Mouse (Mus musculus) stomach, embryonic 16.5 days (tissue): ENCODE measurements around the gene Ptrhd1. TPM values are rescaled to one million over a fixed set of nuclear protein-coding genes. Genes with fewer than 3 reads are reported as not detected.

Experiments used
- ATAC-seq: fragments of 200-750 bp; cut with Nextera tagmentation; 2 replicates; pipeline ENCODE4 v1.8.0; 2017; ENCODE audit warnings: moderate number of reproducible peaks, moderate TSS enrichment; ENCODE audit not compliant: insufficient read depth, low FRiP score
- H3K27ac ChIP-seq: fragments of 300-500 bp; sonication (generic); 2 replicates; pipeline ENCODE4 v1.5.1; 2014; ENCODE audit warnings: low read length
- H3K27me3 ChIP-seq: fragments of 300-500 bp; sonication (generic); 2 replicates; pipeline ENCODE4 v1.6.1; 2014; ENCODE audit warnings: low read length, control low read depth, mixed read lengths; ENCODE audit not compliant: control insufficient read depth, insufficient read depth
- H3K36me3 ChIP-seq: fragments of 300-500 bp; sonication (generic); 2 replicates; pipeline ENCODE4 v1.6.1; 2014; ENCODE audit warnings: low read length; ENCODE audit not compliant: control insufficient read depth, insufficient read depth
- H3K4me1 ChIP-seq: fragments of 300-500 bp; sonication (generic); 2 replicates; pipeline ENCODE4 v1.6.1; 2014; ENCODE audit warnings: low read length, control low read depth, mixed read lengths; ENCODE audit not compliant: control insufficient read depth, insufficient read depth
- H3K4me2 ChIP-seq: fragments of 300-500 bp; sonication (generic); 2 replicates; pipeline ENCODE4 v1.6.1; 2014; ENCODE audit warnings: low read depth, low read length, mixed read lengths
- H3K4me3 ChIP-seq: fragments of 300-500 bp; sonication (generic); replicated peaks from 2 replicates; pipeline ENCODE4 v1.5.1; 2014; ENCODE audit warnings: mild to moderate bottlenecking, low read length
- H3K9ac ChIP-seq: fragments of 300-500 bp; sonication (generic); 2 replicates; pipeline ENCODE4 v1.6.1; 2014; ENCODE audit warnings: low read length
- H3K9me3 ChIP-seq: fragments of 300-500 bp; sonication (generic); replicated peaks from 2 replicates; pipeline ENCODE4 v1.6.1; 2016; ENCODE audit warnings: low read length, control low read depth; ENCODE audit not compliant: control insufficient read depth
- WGBS: fragments of 180-500 bp; shearing (Covaris S2); extraction: QIAGEN DNeasy Blood & Tissue Kit; methylation state at CpG from one replicate; pipeline ENCODE4 v1.1.7; 2014; 5-methylcytosine and 5-hydroxymethylcytosine counted together
- polyA plus RNA-seq: library from polyadenylated mRNA; unstranded; fragments of >200 nt; fragmentation: Nextera tagmentation; extraction: Ambion mirVana; gene quantifications from 2 replicates; pipeline ENCODE4 v1.2.1, GENCODE M21; 2015

Gene Ptrhd1
- polyA plus RNA-seq, 1 experiment from 2014 or later = 5.0 TPM

- H3K27me3 ChIP-seq = no peaks in the 10 kb centered on the region
- 91% methylated on average over 11 of the region's 11 CpGs for WGBS
- no peaks in the 10 kb centered on the region for H3K9me3 ChIP-seq
- H3K4me2 ChIP-seq = no peak overlapping the region
- H3K4me3 ChIP-seq = no peak overlapping the region
- H3K27ac ChIP-seq = no peak overlapping the region
- no peaks in the 10 kb centered on the region for H3K4me1 ChIP-seq
- peaks cover 2% of the 10 kb centered on the region; the same call in 1 of the 2 replicates for H3K36me3 ChIP-seq
- no peak overlapping the region for H3K9ac ChIP-seq
- ATAC-seq = no peak
Measured at GRCm38 (mm10) chr12:4199271-4199670, 34.6 kb upstream of the Ptrhd1 start.

- 84% methylated on average over 13 of the region's 13 CpGs for WGBS
- no peaks in the 10 kb centered on the region for H3K27me3 ChIP-seq
- no peak for ATAC-seq
- H3K27ac ChIP-seq = no peak overlapping the region
- H3K4me2 ChIP-seq = no peak overlapping the region
- no peak overlapping the region for H3K4me3 ChIP-seq
- H3K4me1 ChIP-seq = no peaks in the 10 kb centered on the region
- peaks cover 2% of the 10 kb centered on the region; the same call in 1 of the 2 replicates for H3K36me3 ChIP-seq
- H3K9me3 ChIP-seq = no peaks in the 10 kb centered on the region
- no peak overlapping the region for H3K9ac ChIP-seq
Measured at GRCm38 (mm10) chr12:4201454-4202200, 32.2 kb upstream of the Ptrhd1 start.

GRCm38 (mm10) chr12:4202206-4202605 lies 31.6 kb upstream of the Ptrhd1 start:
- Histone ChIP-seq H3K36me3 (peaks cover 2% of the 10 kb centered on the region; the same call in 1 of the 2 replicates), H3K9ac (no peak overlapping the region), H3K27ac (no peak overlapping the region), H3K27me3 (no peaks in the 10 kb centered on the region), H3K9me3 (no peaks in the 10 kb centered on the region), H3K4me2 (no peak overlapping the region), H3K4me1 (no peaks in the 10 kb centered on the region), H3K4me3 (no peak overlapping the region)
- ATAC-seq = no peak
- 87% methylated on average over 4 of the region's 4 CpGs for WGBS

- 92% methylated on average over 11 of the region's 11 CpGs for WGBS
- peaks cover 5% of the 10 kb centered on the region for H3K36me3 ChIP-seq
- H3K4me2 ChIP-seq = no peak overlapping the region
- ATAC-seq = no peak
- H3K27ac ChIP-seq = no peak overlapping the region
- no peak overlapping the region for H3K9ac ChIP-seq
- H3K4me1 ChIP-seq = no peaks in the 10 kb centered on the region
- H3K4me3 ChIP-seq = no peak overlapping the region
- no peaks in the 10 kb centered on the region for H3K27me3 ChIP-seq
- H3K9me3 ChIP-seq = no peaks in the 10 kb centered on the region
Measured at GRCm38 (mm10) chr12:4206106-4206505, 27.7 kb upstream of the Ptrhd1 start.

- WGBS = 75% methylated on average over 15 of the region's 15 CpGs
- H3K4me2 ChIP-seq = no peak overlapping the region
- no peak for ATAC-seq
- peaks cover 8% of the 10 kb centered on the region for H3K36me3 ChIP-seq
- H3K27ac ChIP-seq = no peak overlapping the region
- H3K9me3 ChIP-seq = no peaks in the 10 kb centered on the region
- H3K4me3 ChIP-seq = no peak overlapping the region
- no peaks in the 10 kb centered on the region for H3K4me1 ChIP-seq
- no peak overlapping the region for H3K9ac ChIP-seq
- H3K27me3 ChIP-seq = no peaks in the 10 kb centered on the region
Measured at GRCm38 (mm10) chr12:4208405-4209133, 25.3 kb upstream of the Ptrhd1 start.

GRCm38 (mm10) chr12:4209196-4209595 lies 24.6 kb upstream of the Ptrhd1 start:
- no peak for ATAC-seq
- H3K4me3 ChIP-seq = no peak overlapping the region
- H3K27ac ChIP-seq = no peak overlapping the region
- no peaks in the 10 kb centered on the region for H3K27me3 ChIP-seq
- peaks cover 8% of the 10 kb centered on the region; the same call in 1 of the 2 replicates for H3K36me3 ChIP-seq
- no peak overlapping the region for H3K9ac ChIP-seq
- no peaks in the 10 kb centered on the region for H3K4me1 ChIP-seq
- H3K4me2 ChIP-seq = no peak overlapping the region
- H3K9me3 ChIP-seq = no peaks in the 10 kb centered on the region
- WGBS = 96% methylated on average over 9 of the region's 9 CpGs

GRCm38 (mm10) chr12:4211174-4211573 lies 22.7 kb upstream of the Ptrhd1 start:
- H3K36me3 ChIP-seq = peaks cover 23% of the 10 kb centered on the region; the same call in 1 of the 2 replicates
- H3K27me3 ChIP-seq = no peaks in the 10 kb centered on the region
- H3K27ac ChIP-seq = no peak overlapping the region
- no peak overlapping the region for H3K4me2 ChIP-seq
- WGBS = 84% methylated on average over 9 of the region's 9 CpGs
- no peak for ATAC-seq
- no peak overlapping the region for H3K4me3 ChIP-seq
- H3K9ac ChIP-seq = no peak overlapping the region
- no peaks in the 10 kb centered on the region for H3K4me1 ChIP-seq
- H3K9me3 ChIP-seq = no peaks in the 10 kb centered on the region

- ATAC-seq = no peak; the same call in 1 of the 2 replicates
- H3K4me1 ChIP-seq = no peaks in the 10 kb centered on the region
- H3K9me3 ChIP-seq = no peaks in the 10 kb centered on the region
- no peak overlapping the region for H3K9ac ChIP-seq
- H3K4me2 ChIP-seq = no peak overlapping the region
- no peak overlapping the region for H3K27ac ChIP-seq
- 74% methylated on average over 8 of the region's 8 CpGs for WGBS
- H3K27me3 ChIP-seq = no peaks in the 10 kb centered on the region
- peaks cover 23% of the 10 kb centered on the region; the same call in 1 of the 2 replicates for H3K36me3 ChIP-seq
- no peak overlapping the region for H3K4me3 ChIP-seq
Measured at GRCm38 (mm10) chr12:4212908-4213307, 20.9 kb upstream of the Ptrhd1 start.

- Histone ChIP-seq H3K4me2 (no peak overlapping the region), H3K27ac (no peak overlapping the region), H3K4me1 (peaks cover 9% of the 10 kb centered on the region), H3K4me3 (no peak overlapping the region), H3K27me3 (no peaks in the 10 kb centered on the region), H3K36me3 (0 out of 2 replicates have a peak, but pooled peaks cover 5% of the 10 kb centered on the region), H3K9me3 (no peaks in the 10 kb centered on the region), H3K9ac (no peak overlapping the region)
- no peak for ATAC-seq
- WGBS = 93% methylated on average over 7 of the region's 7 CpGs
Measured at GRCm38 (mm10) chr12:4230156-4230555, 3.7 kb upstream of the Ptrhd1 start.
